Mouse (Mus musculus) right cerebral cortex, postnatal 10 days (tissue): ENCODE results near the gene Relb.
A peak's percentile ranks its signal among the peaks of the same experiment; 100 is the strongest.

ENCODE experiments used
- DNase-seq, 2 experiments: peaks; one replicate each; pipeline ENCODE4 v3.0.0; 2021; ENCODE audit warnings: low spot score in 2 of 2

Gene Relb

GRCm38 (mm10) chr7:19580634-19581033 lies 48.6 kb downstream of the Relb start:
- no peak for DNase-seq

- no peak for DNase-seq
Measured at GRCm38 (mm10) chr7:19579751-19580150, 49.5 kb downstream of the Relb start.

- DNase-seq: no peak
Measured at GRCm38 (mm10) chr7:19578436-19578835, 50.8 kb downstream of the Relb start.

- no peak for DNase-seq
Measured at GRCm38 (mm10) chr7:19577877-19578414, 51.3 kb downstream of the Relb start.

GRCm38 (mm10) chr7:19577141-19577852 lies 51.9 kb downstream of the Relb start, which contains the start of the genes Zfp296 and Gemin7:
Zfp296 (plus strand) TSS chr7:19577287.
Gemin7 (minus strand) TSS chr7:19577595.
- DNase-seq: no peak

GRCm38 (mm10) chr7:19575559-19575958 lies 53.7 kb downstream of the Relb start:
- no peak for DNase-seq

- DNase-seq: no peak
Measured at GRCm38 (mm10) chr7:19573776-19574140, 55.5 kb downstream of the Relb start.

- DNase-seq: peak; percentile 82 to 84
Measured at GRCm38 (mm10) chr7:19572926-19573775, 56.1 kb downstream of the Relb start.

GRCm38 (mm10) chr7:19569647-19570046 lies 59.6 kb downstream of the Relb start:
- no peak for DNase-seq

GRCm38 (mm10) chr7:19567426-19567825 lies 61.8 kb downstream of the Relb start:
- no peak for DNase-seq

- DNase-seq: no peak
Measured at GRCm38 (mm10) chr7:19565803-19566202, 63.4 kb downstream of the Relb start.

GRCm38 (mm10) chr7:19564455-19564854 lies 64.8 kb downstream of the Relb start:
- DNase-seq: no peak

- DNase-seq: no peak
Measured at GRCm38 (mm10) chr7:19563884-19564283, 65.4 kb downstream of the Relb start.

GRCm38 (mm10) chr7:19562643-19563410 lies 66.4 kb downstream of the Relb start, which contains the start of gene Ppp1r37:
Ppp1r37 (minus strand) TSS chr7:19563076.
- peak; percentile 56 to 65 for DNase-seq

- DNase-seq: peak; percentile 92 to 93
Measured at GRCm38 (mm10) chr7:19561765-19562642, 67.2 kb downstream of the Relb start.

GRCm38 (mm10) chr7:19561431-19561764 lies 67.8 kb downstream of the Relb start:
- no peak for DNase-seq

- no peak for DNase-seq
Measured at GRCm38 (mm10) chr7:19560491-19561260, 68.6 kb downstream of the Relb start.

GRCm38 (mm10) chr7:19558965-19559364 lies 70.3 kb downstream of the Relb start:
- no peak for DNase-seq

GRCm38 (mm10) chr7:19557982-19558900 lies 71.0 kb downstream of the Relb start:
- DNase-seq: no peak
